Mouse (Mus musculus): ENCODE results near the gene Zfp292.

GRCm38 (mm10) chr4:34852051-34852450, 30.7 kb downstream of the Zfp292 start:
- TF ChIP-seq POLR2A (IDR thresholded peaks at IDR 0.05; ENCODE audit: control insufficient read depth, low read depth, low read length) (no peak), CTCF (IDR thresholded peaks at IDR 0.05; ENCODE audit: control insufficient read depth, insufficient read depth, insufficient replicate concordance, low read depth, low read length) (no peak)

Measured in testis, adult 2 months (tissue).